In genomic region chr11:102053847-102054246, GRCm38 (mm10) we compare ENCODE assay signal across 9 mouse cellular contexts. TPM values are rescaled to one million over a fixed set of nuclear protein-coding genes. Genes with fewer than 3 reads are reported as not detected.
DNase-seq lines count a peak whose midpoint lies in the region; TF ChIP-seq lines count a peak whose summit lies in the region.
"Had no signal": no experiment of that assay in that cellular context is flagged by ENCODE, and none has a peak within 500 bp of the region (broad histone marks: within the 10 kb centered on the region; RNA-seq: fewer than 3 reads in every experiment).

No protein-coding gene starts in this region.

- peak; percentile 59 to 62 for DNase-seq in left cerebral cortex, adult 18-20 months (ENCODE audit: low spot score in 2 of 2)
- DNase-seq in left cerebral cortex, adult 11 months (ENCODE audit: low spot score): no peak
- DNase-seq in MEL (ENCODE audit: low read depth, low spot score): peak; percentile 84
- DNase-seq in embryonic facial prominence, embryonic 10.5 days (ENCODE audit: low spot score): peak; percentile 65
- peak; percentile 39 to 59 for DNase-seq in left cerebral cortex, adult 2 months (ENCODE audit: extremely low spot score in 1 of 2, low spot score in 2 of 2)
- DNase-seq in retina, postnatal 1 day: peak; percentile 73

- no peaks in the 10 kb centered on the region for H3K79me2 ChIP-seq in MEL (ENCODE audit: control insufficient read depth, insufficient read depth, low read length, poor library complexity)

- no peak for TF ChIP-seq POLR2A in MEL (IDR thresholded peaks at IDR 0.05; ENCODE audit: control insufficient read depth in 1 of 2, insufficient read depth in 1 of 2, low read depth in 1 of 2, low read length in 2 of 2, poor library complexity in 1 of 2)
- TF ChIP-seq POLR2A in bone marrow, adult 2 months (IDR thresholded peaks at IDR 0.05; ENCODE audit: borderline replicate concordance, control insufficient read depth, low read depth, low read length): no peak

- 20% methylated on average over 9 of the region's 9 CpGs for whole genome bisulfite sequencing in bone marrow, adult 2 months
- 27% methylated on average over 9 of the region's 9 CpGs for WGBS in embryonic facial prominence, embryonic 10.5 days

- TF ChIP-seq RAD21 in MEL (IDR thresholded peaks at IDR 0.05; ENCODE audit: low read depth, low read length): peak; percentile 47

- TF ChIP-seq CTCF in MEL (IDR thresholded peaks at IDR 0.05 in 2 of 3, conservative IDR thresholded peaks at IDR 0.05 in 1 of 3; ENCODE audit: control insufficient read depth in 1 of 3, insufficient read depth in 1 of 3, low read depth in 2 of 3, low read length in 3 of 3, poor library complexity in 1 of 3, severe bottlenecking in 1 of 3): peak; percentile 77 to 96 (median 86)
- TF ChIP-seq CTCF in bone marrow, adult 2 months (IDR thresholded peaks at IDR 0.05; ENCODE audit: control insufficient read depth, insufficient read depth, low read length): peak; percentile 70
- TF ChIP-seq CTCF in left cerebral cortex, adult 2 months (IDR thresholded peaks at IDR 0.05): peak; percentile 78

- peaks cover 0 to 3% of the 10 kb centered on the region in 2 experiments; a peak in 1 of 4 replicates for H3K4me1 ChIP-seq in MEL (ENCODE audit: control insufficient read depth in 1 of 2, insufficient read depth in 2 of 2, low read length in 2 of 2)
- H3K4me1 ChIP-seq in bone marrow, adult 2 months (ENCODE audit: control insufficient read depth, insufficient read depth, low read length): no peaks in the 10 kb centered on the region
- H3K4me1 ChIP-seq in embryonic facial prominence, embryonic 10.5 days: peaks cover 17% of the 10 kb centered on the region
- H3K4me1 ChIP-seq: hindbrain, embryonic 15.5 days had no signal

- no peaks in the 10 kb centered on the region; a peak in 1 of 4 replicates for H3K27me3 ChIP-seq in MEL (ENCODE audit: control insufficient read depth in 1 of 2, insufficient read depth in 2 of 2, low read length in 2 of 2)
- H3K27me3 ChIP-seq in embryonic facial prominence, embryonic 10.5 days (replicated peaks; ENCODE audit: low read depth, poor library complexity, severe bottlenecking): peaks cover 24% of the 10 kb centered on the region; the same call in 1 of the 2 replicates
- H3K27me3 ChIP-seq: hindbrain, embryonic 15.5 days had no signal

- no peaks in the 10 kb centered on the region for H3K36me3 ChIP-seq in MEL (ENCODE audit: control insufficient read depth in 1 of 2, insufficient read depth in 2 of 2, low read length in 2 of 2)
- H3K36me3 ChIP-seq in embryonic facial prominence, embryonic 10.5 days (replicated peaks): 0 out of 2 replicates have a peak, but pooled peaks cover 4% of the 10 kb centered on the region

- no peaks in the 10 kb centered on the region for H3K9me3 ChIP-seq in MEL (replicated peaks; ENCODE audit: insufficient read depth, low read length)
- H3K9me3 ChIP-seq in embryonic facial prominence, embryonic 10.5 days: no peaks in the 10 kb centered on the region
- H3K9me3 ChIP-seq: hindbrain, embryonic 15.5 days had no signal

- H3K4me3 ChIP-seq in MEL (ENCODE audit: control insufficient read depth in 1 of 2, insufficient read depth in 1 of 2, low read depth in 2 of 2, low read length in 2 of 2): no peak overlapping the region
- H3K4me3 ChIP-seq in bone marrow, adult 2 months (replicated peaks; ENCODE audit: control insufficient read depth, low read depth, low read length): no peak overlapping the region
- no peak overlapping the region for H3K4me3 ChIP-seq in embryonic facial prominence, embryonic 10.5 days
- no peak overlapping the region for H3K4me3 ChIP-seq in left cerebral cortex, adult 2 months
- H3K4me3 ChIP-seq: hindbrain, embryonic 15.5 days; myocyte had no signal

- no peak for TF ChIP-seq EP300 in MEL (IDR thresholded peaks at IDR 0.05; ENCODE audit: low read depth in 1 of 2, low read length in 2 of 2)

- intact Hi-C loops in left cerebral cortex, adult 2 months (cut with DNase I): no loop called here

- no peak overlapping the region for H3K27ac ChIP-seq in MEL (ENCODE audit: control insufficient read depth, low read depth, low read length)
- no peak overlapping the region for H3K27ac ChIP-seq in bone marrow, adult 2 months (ENCODE audit: control insufficient read depth, insufficient read depth, low read depth, low read length, poor library complexity)
- H3K27ac ChIP-seq in embryonic facial prominence, embryonic 10.5 days (replicated peaks): no peak overlapping the region
- no peak overlapping the region for H3K27ac ChIP-seq in left cerebral cortex, adult 2 months
- H3K27ac ChIP-seq: hindbrain, embryonic 15.5 days had no signal

- no peak overlapping the region for H3K9ac ChIP-seq in MEL (ENCODE audit: control insufficient read depth, low read depth, low read length, poor library complexity, severe bottlenecking)
- H3K9ac ChIP-seq: hindbrain, embryonic 15.5 days had no signal

TF ChIP-seq in MEL, 35 proteins besides CTCF, POLR2A, EP300 and RAD21:
- TF ChIP-seq MAZ (IDR thresholded peaks at IDR 0.05; ENCODE audit: low read depth, low read length) (no peak), ZC3H11A (IDR thresholded peaks at IDR 0.05; ENCODE audit: low read depth, low read length) (peak; percentile 44; the same call in 1 of the 2 replicates), MYC (IDR thresholded peaks at IDR 0.05; ENCODE audit: low read depth, low read length) (no peak), SMC3 (IDR thresholded peaks at IDR 0.05; ENCODE audit: low read depth, low read length) (peak; percentile 82)

RNA-seq across cellular contexts. Expression of gene Cd300lg, which starts 12.5 kb away (rescaled TPM):
- under 1 TPM in 1 of 2 experiments, not detected in 1; 0.19 TPM for total RNA-seq in left cerebral cortex, adult 18-20 months (2021)
- 0.08 TPM in 1 of 2 replicates, not detected in the other for total RNA-seq in MEL (2012; rRNA removed)
- polyA plus RNA-seq in MEL (2012; ENCODE audit: insufficient read depth in 1 of 2, insufficient read length in 2 of 2, low read depth in 1 of 2, low replicate concordance in 2 of 2, missing spikeins in 1 of 2): under 1 TPM in 1 of 2 experiments, not detected in 1; 0.26 TPM
- 5.0 and 5.8 TPM in 2 replicates for polyA plus RNA-seq in bone marrow, adult 2 months (2011; ENCODE audit: insufficient read depth, insufficient read length, low replicate concordance, missing spikeins)
- 0.28 and 0.51 TPM in 2 replicates for polyA plus RNA-seq in embryonic facial prominence, embryonic 10.5 days (2016; fragmentation: Nextera tagmentation; extraction: Ambion mirVana)
- not detected for total RNA-seq in left cerebral cortex, adult 2 months (2021)
- polyA plus RNA-seq: myocyte had no signal

RNA-seq across cellular contexts. Expression of gene Mpp3, which starts 25.6 kb away (rescaled TPM):
- 10 to 100 TPM; 77.6 to 89.6 TPM for total RNA-seq in left cerebral cortex, adult 18-20 months (2021)
- total RNA-seq in MEL (2012; rRNA removed): 4.6 and 5.5 TPM in 2 replicates
- 1 to 10 TPM in 1 of 2 experiments, not detected in 1; 7.1 TPM for polyA plus RNA-seq in MEL (2012; ENCODE audit: insufficient read depth in 1 of 2, insufficient read length in 2 of 2, low read depth in 1 of 2, low replicate concordance in 2 of 2, missing spikeins in 1 of 2)
- not detected in 2 replicates for polyA plus RNA-seq in bone marrow, adult 2 months (2011; ENCODE audit: insufficient read depth, insufficient read length, low replicate concordance, missing spikeins)
- 8.2 and 10.3 TPM in 2 replicates for polyA plus RNA-seq in embryonic facial prominence, embryonic 10.5 days (2016; fragmentation: Nextera tagmentation; extraction: Ambion mirVana)
- 10 to 100 TPM; 94.6 to 98.8 TPM for total RNA-seq in left cerebral cortex, adult 2 months (2021)

RNA-seq across cellular contexts. Expression of gene Mpp2, which starts 34.5 kb away (rescaled TPM):
- 100 to 1,000 TPM; 128 to 158 TPM for total RNA-seq in left cerebral cortex, adult 18-20 months (2021)
- 2.9 and 4.6 TPM in 2 replicates for total RNA-seq in MEL (2012; rRNA removed)
- 10 to 100 TPM in 1 of 2 experiments, not detected in 1; 16.3 TPM for polyA plus RNA-seq in MEL (2012; ENCODE audit: insufficient read depth in 1 of 2, insufficient read length in 2 of 2, low read depth in 1 of 2, low replicate concordance in 2 of 2, missing spikeins in 1 of 2)
- 11.9 and 18.2 TPM in 2 replicates for polyA plus RNA-seq in bone marrow, adult 2 months (2011; ENCODE audit: insufficient read depth, insufficient read length, low replicate concordance, missing spikeins)
- 12.5 and 12.9 TPM in 2 replicates for polyA plus RNA-seq in embryonic facial prominence, embryonic 10.5 days (2016; fragmentation: Nextera tagmentation; extraction: Ambion mirVana)
- 100 to 1,000 TPM; 146 to 157 TPM for total RNA-seq in left cerebral cortex, adult 2 months (2021)

RNA-seq across cellular contexts. Expression of gene Ppy, which starts 47.3 kb away (rescaled TPM):
- total RNA-seq in left cerebral cortex, adult 18-20 months (2021): not detected
- not detected in 2 replicates for total RNA-seq in MEL (2012; rRNA removed)
- not detected for polyA plus RNA-seq in MEL (2012; ENCODE audit: insufficient read depth in 1 of 2, insufficient read length in 2 of 2, low read depth in 1 of 2, low replicate concordance in 2 of 2, missing spikeins in 1 of 2)
- not detected in 2 replicates for polyA plus RNA-seq in bone marrow, adult 2 months (2011; ENCODE audit: insufficient read depth, insufficient read length, low replicate concordance, missing spikeins)
- not detected in 2 replicates for polyA plus RNA-seq in embryonic facial prominence, embryonic 10.5 days (2016; fragmentation: Nextera tagmentation; extraction: Ambion mirVana)
- total RNA-seq in left cerebral cortex, adult 2 months (2021): not detected
- polyA plus RNA-seq: hindbrain, embryonic 15.5 days; myocyte had no signal

RNA-seq across cellular contexts. Expression of gene Pyy, which starts 53.8 kb away (rescaled TPM):
- total RNA-seq in left cerebral cortex, adult 18-20 months (2021): not detected
- not detected in 2 replicates for total RNA-seq in MEL (2012; rRNA removed)
- not detected for polyA plus RNA-seq in MEL (2012; ENCODE audit: insufficient read depth in 1 of 2, insufficient read length in 2 of 2, low read depth in 1 of 2, low replicate concordance in 2 of 2, missing spikeins in 1 of 2)
- polyA plus RNA-seq in bone marrow, adult 2 months (2011; ENCODE audit: insufficient read depth, insufficient read length, low replicate concordance, missing spikeins): not detected in 2 replicates
- polyA plus RNA-seq in embryonic facial prominence, embryonic 10.5 days (2016; fragmentation: Nextera tagmentation; extraction: Ambion mirVana): 0.32 and 0.49 TPM in 2 replicates
- total RNA-seq in left cerebral cortex, adult 2 months (2021): not detected
- polyA plus RNA-seq: myocyte had no signal

Comparison
In these comparisons a context has a peak if more than half of its experiments do, and no peak if none do; other contexts are left out.
1. RNA of gene Mpp3, which starts 25.6 kb away (total RNA-seq): 94.6 to 98.8 TPM in left cerebral cortex, adult 2 months and 77.6 to 89.6 TPM in left cerebral cortex, adult 18-20 months; 4.6 to 5.5 TPM in MEL; every median in the first group is over 10 times any median in the second.
2. RNA of gene Mpp2, which starts 34.5 kb away (total RNA-seq): 128 to 158 TPM in left cerebral cortex, adult 18-20 months and 146 to 157 TPM in left cerebral cortex, adult 2 months; 2.9 to 4.6 TPM in MEL; every median in the first group is over 10 times any median in the second.
3. Peak in every context shown above with its lines, with median percentiles within 50 percentile points of each other: CTCF ChIP-seq.